Mouse (Mus musculus) brain, embryonic 14.5 days (tissue): ENCODE measurements around the gene Fanci. TPM values are rescaled to one million over a fixed set of nuclear protein-coding genes. Genes with fewer than 3 reads are reported as not detected.

Source experiments
- DNase-seq: peaks from one replicate; pipeline ENCODE4 v3.0.0-alpha.2; 2011; ENCODE audit warnings: low read depth
- CTCF ChIP-seq: fragments of 200-500 bp; IDR thresholded peaks from 2 replicates; pipeline ENCODE4 v1.5.1; 2012; ENCODE audit warnings: inconsistent platforms, mild to moderate bottlenecking, moderate library complexity, borderline replicate concordance; ENCODE audit not compliant: insufficient read depth, insufficient read length; ENCODE audit errors: extremely low read depth
- POLR2A ChIP-seq: fragments of 200-500 bp; IDR thresholded peaks from 2 replicates; pipeline ENCODE4 v1.6.1; 2012; ENCODE audit warnings: mild to moderate bottlenecking, inconsistent platforms, borderline replicate concordance; ENCODE audit not compliant: poor library complexity, insufficient read depth, insufficient read length, severe bottlenecking; ENCODE audit errors: extremely low read depth
- polyA plus RNA-seq: library from polyadenylated mRNA; depleted of rRNA; stranded (reverse); fragments of >200 nt; gene quantifications from 2 replicates; pipeline ENCODE4 v1.2.3, GENCODE M21; 2012; rRNA removed

Fanci gene
- 3.2 and 4.6 TPM in 2 replicates for polyA plus RNA-seq

- no peak for TF ChIP-seq POLR2A
- TF ChIP-seq CTCF: no peak
These were observed at the start of gene Fanci for GRCm38 (mm10) chr7:79391883-79392649. TSS of gene Fanci (plus strand) at chr7:79391929.

GRCm38 (mm10) chr7:79345902-79346301 is 45.8 kb upstream of the Fanci start:
- TF ChIP-seq POLR2A (no peak), CTCF (peak; percentile 53; the same call in 1 of the 2 replicates)
- DNase-seq: peak; percentile 47

More at GRCm38 (mm10) chr7:79391883-79392649, at the start of gene Fanci:
- peak; percentile 98 for DNase-seq

GRCm38 (mm10) chr7:79346555-79347075 is 45.1 kb upstream of the Fanci start:
- DNase-seq: no peak
- TF ChIP-seq CTCF (no peak), POLR2A (no peak)

GRCm38 (mm10) chr7:79347108-79347813 is 44.5 kb upstream of the Fanci start:
- DNase-seq: no peak
- TF ChIP-seq CTCF: peak; percentile 7; the same call in 1 of the 2 replicates
- no peak for TF ChIP-seq POLR2A

- TF ChIP-seq POLR2A (no peak), CTCF (no peak)
- no peak for DNase-seq
These were observed 42.9 kb upstream of the Fanci start for GRCm38 (mm10) chr7:79348816-79349215.

GRCm38 (mm10) chr7:79349738-79350386 is 41.9 kb upstream of the Fanci start:
- TF ChIP-seq CTCF (peak; percentile 87), POLR2A (no peak)
- DNase-seq: peak; percentile 93

GRCm38 (mm10) chr7:79358350-79359182 is 33.2 kb upstream of the Fanci start:
- DNase-seq: peak; percentile 17
- no peak for TF ChIP-seq POLR2A
- no peak for TF ChIP-seq CTCF

GRCm38 (mm10) chr7:79359183-79359435 is 32.6 kb upstream of the Fanci start:
- no peak for DNase-seq
- TF ChIP-seq POLR2A (no peak), CTCF (no peak)

- TF ChIP-seq POLR2A (no peak), CTCF (no peak)
- peak; percentile 11 for DNase-seq
These were observed 31.7 kb upstream of the Fanci start for GRCm38 (mm10) chr7:79360056-79360455.

- peak; percentile 94 for DNase-seq
- TF ChIP-seq CTCF (no peak), POLR2A (no peak)
These were observed 29.5 kb upstream of the Fanci start for GRCm38 (mm10) chr7:79362208-79362607.

- DNase-seq: no peak
- no peak for TF ChIP-seq CTCF
- TF ChIP-seq POLR2A: no peak
These were observed 28.9 kb upstream of the Fanci start for GRCm38 (mm10) chr7:79362830-79363229.

GRCm38 (mm10) chr7:79363370-79364043 is 28.2 kb upstream of the Fanci start:
- peak; percentile 83 for DNase-seq
- TF ChIP-seq CTCF: no peak
- no peak for TF ChIP-seq POLR2A
